Mouse (Mus musculus) CD4-positive, CD25-positive, alpha-beta regulatory T cell, adult 4 months (primary cell): Measurements from ENCODE around the gene Emp2. TPM values are rescaled to one million over a fixed set of nuclear protein-coding genes. Genes with fewer than 3 reads are reported as not detected.

ENCODE experiments used
- ATAC-seq: one replicate; pipeline ENCODE4 v1.8.0; 2017
- polyA plus RNA-seq, 2 experiments: library from polyadenylated mRNA; unstranded; fragments of 100-300 nt; shearing (Covaris generic); gene quantifications; one replicate each; pipeline ENCODE4 v1.2.1; 2017

Emp2 gene
- polyA plus RNA-seq, result not detected

- no peak for ATAC-seq
Observed at GRCm38 (mm10) chr16:10313646-10314088, at the start of gene Emp2. TSS of gene Emp2 (minus strand) at chr16:10313968.

- ATAC-seq, result no peak
Observed at GRCm38 (mm10) chr16:10363061-10363460, 49.3 kb upstream of the Emp2 start.

GRCm38 (mm10) chr16:10359241-10359640, 45.5 kb upstream of the Emp2 start:
- no peak for ATAC-seq

- ATAC-seq, result no peak
Observed at GRCm38 (mm10) chr16:10358010-10358934, 44.5 kb upstream of the Emp2 start.

- no peak for ATAC-seq
Observed at GRCm38 (mm10) chr16:10355004-10355403, 41.2 kb upstream of the Emp2 start.

- no peak for ATAC-seq
Observed at GRCm38 (mm10) chr16:10351050-10351636, 37.4 kb upstream of the Emp2 start.

GRCm38 (mm10) chr16:10349876-10350275, 36.1 kb upstream of the Emp2 start:
- no peak for ATAC-seq

- ATAC-seq, result no peak
Observed at GRCm38 (mm10) chr16:10349436-10349835, 35.7 kb upstream of the Emp2 start.

- no peak for ATAC-seq
Observed at GRCm38 (mm10) chr16:10347551-10347950, 33.8 kb upstream of the Emp2 start.

- ATAC-seq, result no peak
Observed at GRCm38 (mm10) chr16:10341110-10341509, 27.3 kb upstream of the Emp2 start.

- ATAC-seq, result no peak
Observed at GRCm38 (mm10) chr16:10339930-10340329, 26.2 kb upstream of the Emp2 start.

GRCm38 (mm10) chr16:10338601-10339000, 24.8 kb upstream of the Emp2 start:
- no peak for ATAC-seq

- no peak for ATAC-seq
Observed at GRCm38 (mm10) chr16:10337422-10338197, 23.8 kb upstream of the Emp2 start.

- no peak for ATAC-seq
Observed at GRCm38 (mm10) chr16:10336454-10337421, 23.0 kb upstream of the Emp2 start.

- no peak for ATAC-seq
Observed at GRCm38 (mm10) chr16:10335953-10336352, 22.2 kb upstream of the Emp2 start.

- ATAC-seq, result no peak
Observed at GRCm38 (mm10) chr16:10332732-10333131, 19.0 kb upstream of the Emp2 start.

- ATAC-seq, result no peak
Observed at GRCm38 (mm10) chr16:10330586-10331495, 17.1 kb upstream of the Emp2 start.

- no peak for ATAC-seq
Observed at GRCm38 (mm10) chr16:10327563-10328333, 14.0 kb upstream of the Emp2 start.

- ATAC-seq, result no peak
Observed at GRCm38 (mm10) chr16:10319914-10320569, 6.3 kb upstream of the Emp2 start.

GRCm38 (mm10) chr16:10317197-10317544, 3.4 kb upstream of the Emp2 start:
- no peak for ATAC-seq
